8 mouse cellular contexts compared by ENCODE assay signal in genomic region chr12:80062410-80063401, GRCm38 (mm10). TPM values are rescaled to one million over a fixed set of nuclear protein-coding genes. Genes with fewer than 3 reads are reported as not detected.
DNase-seq lines count a peak whose midpoint lies in the region; ATAC-seq and TF ChIP-seq lines count a peak whose summit lies in the region.

No protein-coding gene starts in this region.

- WGBS in forebrain, embryonic 13.5 days = 2% methylated on average over 6 of the region's 6 CpGs
- under 1% methylated on average over 6 of the region's 6 CpGs for WGBS in hindbrain, embryonic 10.5 days
- WGBS in olfactory bulb, adult 2 months = 24% methylated on average over 6 of the region's 6 CpGs

- peak; percentile 39; the same call in 1 of the 2 replicates for ATAC-seq in cerebellum, adult (ENCODE audit: insufficient number of reproducible peaks, low FRiP score, low TSS enrichment)
- peak; percentile 95 for ATAC-seq in forebrain, embryonic 13.5 days
- no peak for ATAC-seq in megakaryocyte, adult 5-6 weeks (ENCODE audit: poor library complexity, severe bottlenecking)

- peaks cover 58% of the 10 kb centered on the region for H3K4me1 ChIP-seq in forebrain, embryonic 13.5 days
- peaks cover 66% of the 10 kb centered on the region for H3K4me1 ChIP-seq in hindbrain, embryonic 10.5 days (replicated peaks)
- H3K4me1 ChIP-seq in olfactory bulb, adult 2 months (ENCODE audit: control insufficient read depth, insufficient read depth, low read length) = peaks cover 8% of the 10 kb centered on the region

- H3K9me3 ChIP-seq in forebrain, embryonic 13.5 days (replicated peaks) = no peaks in the 10 kb centered on the region
- H3K9me3 ChIP-seq in hindbrain, embryonic 10.5 days = no peaks in the 10 kb centered on the region

- H3K27ac ChIP-seq in forebrain, embryonic 13.5 days = peak overlapping the region; percentile 97
- peak overlapping the region; percentile 94 for H3K27ac ChIP-seq in hindbrain, embryonic 10.5 days
- H3K27ac ChIP-seq in olfactory bulb, adult 2 months (ENCODE audit: insufficient read depth, low read depth, low read length) = peak overlapping the region; percentile 35

- peak; percentile 26 for DNase-seq in ES-CJ7 (ENCODE audit: low read depth, low spot score)
- peak; percentile 93 for DNase-seq in hindbrain, embryonic 10.5 days (ENCODE audit: low spot score)
- peak; percentile 18 to 60 for DNase-seq in left cerebral cortex, postnatal 25 days (ENCODE audit: low spot score in 2 of 2)
- no peak for DNase-seq in adrenal gland, adult 8-10 months

- intact Hi-C loops in left cerebral cortex, postnatal 25 days (cut with DNase I) = no loop called here

- H3K4me2 ChIP-seq in forebrain, embryonic 13.5 days = peak overlapping the region; percentile 39

- H3K9ac ChIP-seq in forebrain, embryonic 13.5 days = peak overlapping the region; percentile 45

- no peak for TF ChIP-seq POLR2A in olfactory bulb, adult 2 months (IDR thresholded peaks at IDR 0.05; ENCODE audit: insufficient read depth, low read depth, low read length)

- H3K27me3 ChIP-seq in forebrain, embryonic 13.5 days = no peaks in the 10 kb centered on the region
- no peaks in the 10 kb centered on the region for H3K27me3 ChIP-seq in hindbrain, embryonic 10.5 days (ENCODE audit: insufficient read depth, poor library complexity, severe bottlenecking)

- TF ChIP-seq CTCF in olfactory bulb, adult 2 months (IDR thresholded peaks at IDR 0.05; ENCODE audit: insufficient read depth, low read depth, low read length) = peak; percentile 33; the same call in 1 of the 2 replicates

- no peak overlapping the region for H3K4me3 ChIP-seq in forebrain, embryonic 13.5 days
- H3K4me3 ChIP-seq in hindbrain, embryonic 10.5 days = peak overlapping the region; percentile 38
- H3K4me3 ChIP-seq in olfactory bulb, adult 2 months (ENCODE audit: insufficient read depth, low read depth, low read length) = no peak overlapping the region

- H3K36me3 ChIP-seq in forebrain, embryonic 13.5 days (ENCODE audit: poor library complexity, severe bottlenecking) = no peaks in the 10 kb centered on the region
- no peaks in the 10 kb centered on the region for H3K36me3 ChIP-seq in hindbrain, embryonic 10.5 days

RNA-seq across cellular contexts. Expression of gene Zfp36l1, which starts 50.1 kb away (rescaled TPM):
- polyA plus RNA-seq in forebrain, embryonic 13.5 days (2015; fragmentation: Nextera tagmentation; extraction: Ambion mirVana) = 52.6 and 60.2 TPM in 2 replicates
- polyA plus RNA-seq in hindbrain, embryonic 10.5 days (2016; fragmentation: Nextera tagmentation; extraction: Ambion mirVana) = 106 and 117 TPM in 2 replicates
- total RNA-seq in left cerebral cortex, postnatal 25 days (2021) = 10 to 100 TPM; 35.3 to 42.8 TPM
- polyA plus RNA-seq in olfactory bulb, adult 2 months (2012; ENCODE audit: insufficient read depth, insufficient read length, low replicate concordance, missing spikeins) = not detected in 2 replicates
- 15.6 and 21.0 TPM in 2 replicates for total RNA-seq in megakaryocyte, adult 5-6 weeks (2015)
- total RNA-seq in megakaryocyte, adult 5-6 weeks (2017) = 3.8 and 5.4 TPM in 2 replicates
- 100 to 1,000 TPM; 257 to 328 (median 289) TPM for total RNA-seq in adrenal gland, adult 8-10 months (2022)

Comparison
In these comparisons a context has a peak if more than half of its experiments do, and no peak if none do; other contexts are left out.
1. H3K27ac ChIP-seq: peak in every context shown above with its lines; median percentile 97 in forebrain, embryonic 13.5 days; 94 in hindbrain, embryonic 10.5 days; 35 in olfactory bulb, adult 2 months.
2. RNA of gene Zfp36l1, which starts 50.1 kb away (total RNA-seq): 257 to 328 TPM in adrenal gland, adult 8-10 months; 35.3 to 42.8 TPM in left cerebral cortex, postnatal 25 days and 3.8 to 21.0 TPM in megakaryocyte, adult 5-6 weeks; every median in the first group is over 4 times any median in the second.